Mouse (Mus musculus) olfactory bulb, adult 2 months (tissue): ENCODE measurements around the gene Gpx3. TPM values are rescaled to one million over a fixed set of nuclear protein-coding genes. Genes with fewer than 3 reads are reported as not detected.
"Not testable (repeated sequence)": the region's sequence is repeated elsewhere in the genome, so short reads cannot be mapped to it uniquely, and the experiment has no call there.

Experiments
- H3K27ac ChIP-seq: fragments of 200-500 bp; 2 replicates; pipeline ENCODE4 v1.5.1; 2012; ENCODE audit warnings: low read depth, low read length; ENCODE audit not compliant: insufficient read depth
- H3K4me1 ChIP-seq: fragments of 200-500 bp; 2 replicates; pipeline ENCODE4 v1.6.1; 2012; ENCODE audit warnings: low read length; ENCODE audit not compliant: control insufficient read depth, insufficient read depth
- H3K4me3 ChIP-seq: fragments of 200-500 bp; 2 replicates; pipeline ENCODE4 v1.5.1; 2012; ENCODE audit warnings: mild to moderate bottlenecking, low read depth, low read length, moderate library complexity; ENCODE audit not compliant: insufficient read depth
- CTCF ChIP-seq: fragments of 200-500 bp; IDR thresholded peaks from 2 replicates; pipeline ENCODE4 v1.5.1; 2012; ENCODE audit warnings: low read depth, mild to moderate bottlenecking, low read length, moderate library complexity; ENCODE audit not compliant: insufficient read depth
- POLR2A ChIP-seq: fragments of 200-500 bp; IDR thresholded peaks from 2 replicates; pipeline ENCODE4 v1.6.1; 2012; ENCODE audit warnings: mild to moderate bottlenecking, low read depth, low read length, moderate library complexity; ENCODE audit not compliant: insufficient read depth
- WGBS: fragments of 180-500 bp; shearing (Covaris S2); methylation state at CpG from one replicate; pipeline ENCODE4 v1.1.7; 2018; 5-methylcytosine and 5-hydroxymethylcytosine counted together
- polyA plus RNA-seq: library from polyadenylated mRNA; stranded (reverse); fragments of >200 nt; gene quantifications from 2 replicates; pipeline ENCODE4 v1.2.4, GENCODE M21; 2012; ENCODE audit warnings: low replicate concordance; ENCODE audit not compliant: missing spikeins, insufficient read depth, insufficient read length

Gpx3 gene
- polyA plus RNA-seq = not detected in 2 replicates

- Histone ChIP-seq H3K4me3 (peak within 1 kb of the TSS; percentile 32), H3K4me1 (peaks cover 19% of the 10 kb centered on the region; the same call in 1 of the 2 replicates), H3K27ac (no peak within 1 kb of the TSS)
- 17% methylated on average over 45 of the region's 45 CpGs for WGBS
- TF ChIP-seq CTCF (no peak), POLR2A (no peak)
Observed at GRCm38 (mm10) chr11:54902333-54903323, at the start of gene Gpx3. Gene Gpx3, plus strand, starts transcription at chr11:54902453.

GRCm38 (mm10) chr11:54858880-54859279 is 43.4 kb upstream of the Gpx3 start:
- WGBS = 97% methylated on average over 11 of the region's 12 CpGs
- H3K27ac ChIP-seq, H3K4me1 ChIP-seq, H3K4me3 ChIP-seq: not testable (repeated sequence)

GRCm38 (mm10) chr11:54859322-54860165 is 42.7 kb upstream of the Gpx3 start:
- Histone ChIP-seq H3K27ac (peak overlapping the region; percentile 94), H3K4me3 (peak overlapping the region; percentile 63), H3K4me1 (no peaks in the 10 kb centered on the region)
- TF ChIP-seq CTCF (no peak), POLR2A (no peak)
- WGBS = 10% methylated on average over 11 of the region's 11 CpGs

GRCm38 (mm10) chr11:54860256-54861038 is 41.8 kb upstream of the Gpx3 start, which contains the start of gene Lyrm7:
Gene Lyrm7, minus strand, starts transcription at chr11:54860916.
- WGBS = 2% methylated on average over 42 of the region's 42 CpGs
- TF ChIP-seq POLR2A (peak; percentile 97), CTCF (no peak)
- peak within 1 kb of the TSS; percentile 94 for H3K27ac ChIP-seq
- H3K4me1 ChIP-seq = no peaks in the 10 kb centered on the region
- peak within 1 kb of the TSS; percentile 63 for H3K4me3 ChIP-seq

GRCm38 (mm10) chr11:54861471-54862420 is 40.5 kb upstream of the Gpx3 start:
- Histone ChIP-seq H3K4me1 (no peaks in the 10 kb centered on the region), H3K4me3 (no peak overlapping the region), H3K27ac (no peak overlapping the region)
- WGBS = 90% methylated on average over 5 of the region's 5 CpGs
- TF ChIP-seq CTCF (no peak), POLR2A (no peak)

GRCm38 (mm10) chr11:54862621-54863520 is 39.4 kb upstream of the Gpx3 start:
- H3K27ac ChIP-seq = no peak overlapping the region
- TF ChIP-seq CTCF (peak; percentile 46; the same call in 1 of the 2 replicates), POLR2A (no peak)
- no peak overlapping the region for H3K4me3 ChIP-seq
- WGBS = 38% methylated on average over 10 of the region's 10 CpGs
- H3K4me1 ChIP-seq = no peaks in the 10 kb centered on the region
